In the genomic region with DNA sequence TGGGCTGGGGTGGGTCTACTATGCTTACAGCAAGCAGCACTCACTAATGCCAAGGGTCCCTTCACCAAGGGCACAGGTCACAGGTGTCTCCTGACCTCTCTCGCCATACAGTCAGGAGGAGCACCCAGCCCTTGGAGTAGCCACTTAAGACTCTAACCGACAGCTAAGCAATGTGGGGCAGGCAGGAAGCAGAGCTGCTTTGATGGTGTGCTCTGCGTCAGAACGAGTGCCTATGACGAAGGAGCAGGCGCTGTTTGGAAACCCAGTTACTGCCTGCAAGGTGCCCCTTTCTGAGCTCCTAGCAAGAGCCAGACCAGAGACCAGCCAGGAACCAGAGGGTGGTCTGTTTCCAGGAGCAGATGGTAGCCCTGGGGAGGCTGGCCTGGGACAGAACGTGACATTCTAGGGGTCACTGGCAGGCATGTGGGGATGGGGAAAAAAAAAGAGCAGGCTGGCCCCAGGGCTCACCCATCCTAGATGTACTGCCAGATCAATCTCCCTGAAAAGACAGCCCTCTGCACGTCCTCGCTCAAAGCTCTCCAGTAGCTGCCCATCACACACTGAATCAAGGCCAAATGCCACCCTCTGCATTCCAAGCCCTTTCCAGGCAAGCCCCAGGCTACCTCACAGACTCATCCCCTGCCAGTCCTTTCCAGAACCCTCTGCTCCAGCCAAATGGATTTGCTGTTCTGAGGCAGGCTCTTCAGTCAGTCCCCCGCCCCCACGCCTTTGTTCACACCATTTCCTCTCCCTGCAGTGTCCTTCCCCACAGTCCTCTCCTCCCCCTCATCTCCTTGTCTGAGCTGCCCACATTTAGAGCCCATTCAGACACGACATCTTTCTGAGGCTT, we compare ENCODE assay signal across 9 mouse cellular contexts. TPM values are rescaled to one million over a fixed set of nuclear protein-coding genes. Genes with fewer than 3 reads are reported as not detected.
DNase-seq lines count a peak whose midpoint lies in the region; ATAC-seq lines count a peak whose summit lies in the region.
"Had no signal": no experiment of that assay in that cellular context is flagged by ENCODE, and none has a peak within 500 bp of the region (broad histone marks: within the 10 kb centered on the region; RNA-seq: fewer than 3 reads in every experiment).

No protein-coding gene starts in this region.

- no peak for ATAC-seq in heart, embryonic 15.5 days (replicated peaks; ENCODE audit: insufficient number of reproducible peaks, insufficient read depth, low FRiP score, low read depth)
- no peak for ATAC-seq in embryonic facial prominence, embryonic 14.5 days (ENCODE audit: low read depth)
- ATAC-seq in inflammation-experienced regulatory T-cells, adult 6 months = peak; percentile 47
- no peak for ATAC-seq in neural tube, embryonic 13.5 days (ENCODE audit: low read depth)

- peaks cover 18% of the 10 kb centered on the region for H3K4me1 ChIP-seq in heart, embryonic 15.5 days (replicated peaks)
- H3K4me1 ChIP-seq in embryonic facial prominence, embryonic 14.5 days (ENCODE audit: control insufficient read depth, insufficient read depth, low read length) = peaks cover under 1% of the 10 kb centered on the region; the same call in 1 of the 2 replicates
- peaks cover 38% of the 10 kb centered on the region for H3K4me1 ChIP-seq in neural tube, embryonic 13.5 days (replicated peaks)

- H3K4me3 ChIP-seq in heart, embryonic 15.5 days = no peak overlapping the region
- H3K4me3 ChIP-seq in embryonic facial prominence, embryonic 14.5 days (ENCODE audit: low read depth, low read length) = no peak overlapping the region
- H3K4me3 ChIP-seq in neural tube, embryonic 13.5 days = no peak overlapping the region
- H3K4me3 ChIP-seq: erythroblast, embryonic 14.5 days had no signal

- H3K9ac ChIP-seq in heart, embryonic 15.5 days = no peak overlapping the region
- no peak overlapping the region for H3K9ac ChIP-seq in embryonic facial prominence, embryonic 14.5 days (ENCODE audit: low read depth, low read length)
- peak overlapping the region; percentile 49 for H3K9ac ChIP-seq in neural tube, embryonic 13.5 days

- no peaks in the 10 kb centered on the region for H3K9me3 ChIP-seq in heart, embryonic 15.5 days (replicated peaks)
- H3K9me3 ChIP-seq in embryonic facial prominence, embryonic 14.5 days (ENCODE audit: control insufficient read depth, low read length) = no peaks in the 10 kb centered on the region
- H3K9me3 ChIP-seq in neural tube, embryonic 13.5 days = no peaks in the 10 kb centered on the region

- peaks cover 40% of the 10 kb centered on the region for H3K36me3 ChIP-seq in heart, embryonic 15.5 days
- peaks cover 63% of the 10 kb centered on the region for H3K36me3 ChIP-seq in embryonic facial prominence, embryonic 14.5 days (ENCODE audit: control insufficient read depth, insufficient read depth, low read length)
- H3K36me3 ChIP-seq in neural tube, embryonic 13.5 days = peaks cover 55% of the 10 kb centered on the region

- WGBS in heart, embryonic 15.5 days = 51% methylated on average over 12 of the region's 12 CpGs
- WGBS in embryonic facial prominence, embryonic 14.5 days = 33% methylated on average over 12 of the region's 12 CpGs
- 30% methylated on average over 12 of the region's 12 CpGs for WGBS in neural tube, embryonic 13.5 days

- no peaks in the 10 kb centered on the region for H3K27me3 ChIP-seq in heart, embryonic 15.5 days
- no peaks in the 10 kb centered on the region for H3K27me3 ChIP-seq in embryonic facial prominence, embryonic 14.5 days (replicated peaks; ENCODE audit: control insufficient read depth, insufficient read depth, low read length)
- 0 out of 2 replicates have a peak, but pooled peaks cover 5% of the 10 kb centered on the region for H3K27me3 ChIP-seq in neural tube, embryonic 13.5 days

- H3K27ac ChIP-seq in heart, embryonic 15.5 days = 0 out of 2 replicates have a peak overlapping the region, but pooled peaks have one; percentile 7
- peak overlapping the region; percentile 65; the same call in 1 of the 2 replicates for H3K27ac ChIP-seq in embryonic facial prominence, embryonic 14.5 days (replicated peaks; ENCODE audit: low read depth, low read length)
- peak overlapping the region; percentile 68 for H3K27ac ChIP-seq in neural tube, embryonic 13.5 days (replicated peaks)

- H3K4me2 ChIP-seq in heart, embryonic 15.5 days = no peak overlapping the region
- no peak overlapping the region for H3K4me2 ChIP-seq in embryonic facial prominence, embryonic 14.5 days (ENCODE audit: low read depth, low read length)
- no peak overlapping the region for H3K4me2 ChIP-seq in neural tube, embryonic 13.5 days

- no peak for DNase-seq in heart, postnatal 4 days
- DNase-seq in adrenal gland, adult 8-10 months = peak; percentile 52
- no peak for DNase-seq in embryonic facial prominence, embryonic 14.5 days (ENCODE audit: low spot score)
- DNase-seq in thymus, postnatal 4 days = peak; percentile 77
- no peak for DNase-seq in spleen, postnatal 4 days (ENCODE audit: low spot score in 2 of 2)

RNA-seq across cellular contexts. Expression of gene Tmem222, which starts 21.1 kb away (rescaled TPM):
- polyA plus RNA-seq in heart, embryonic 15.5 days (2015; fragmentation: Nextera tagmentation; extraction: Ambion mirVana) = 46.1 and 58.9 TPM in 2 replicates
- total RNA-seq in heart, postnatal 4 days (2021) = 10 to 100 TPM; 35.1 to 35.6 TPM
- 10 to 100 TPM; 74.7 to 93.2 (median 83.1) TPM for total RNA-seq in adrenal gland, adult 8-10 months (2022)
- 68.3 and 80.7 TPM in 2 replicates for polyA plus RNA-seq in embryonic facial prominence, embryonic 14.5 days (2014; fragmentation: Nextera tagmentation; extraction: Ambion mirVana)
- 10 to 100 TPM; 69.3 to 98.0 (median 86.0) TPM for polyA plus RNA-seq in inflammation-experienced regulatory T-cells, adult 6 months (2017; shearing (Covaris generic))
- 98.0 and 104 TPM in 2 replicates for polyA plus RNA-seq in neural tube, embryonic 13.5 days (2015; fragmentation: Nextera tagmentation; extraction: Ambion mirVana)

RNA-seq across cellular contexts. Expression of gene Sytl1, which starts 35.8 kb away (rescaled TPM):
- 0.96 and 4.9 TPM in 2 replicates for polyA plus RNA-seq in heart, embryonic 15.5 days (2015; fragmentation: Nextera tagmentation; extraction: Ambion mirVana)
- under 1 TPM; 0.48 to 0.79 TPM for total RNA-seq in heart, postnatal 4 days (2021)
- 1 to 10 TPM in 3 of 4 experiments, under 1 TPM in 1; 0.92 to 2.0 (median 1.1) TPM for total RNA-seq in adrenal gland, adult 8-10 months (2022)
- polyA plus RNA-seq in embryonic facial prominence, embryonic 14.5 days (2014; fragmentation: Nextera tagmentation; extraction: Ambion mirVana) = 11.0 and 11.5 TPM in 2 replicates
- 10 to 100 TPM; 18.3 to 62.3 (median 43.8) TPM for polyA plus RNA-seq in inflammation-experienced regulatory T-cells, adult 6 months (2017; shearing (Covaris generic))
- 0.25 and 0.28 TPM in 2 replicates for polyA plus RNA-seq in neural tube, embryonic 13.5 days (2015; fragmentation: Nextera tagmentation; extraction: Ambion mirVana)

RNA-seq across cellular contexts. Expression of gene Wdtc1, which starts 54.5 kb away (rescaled TPM):
- polyA plus RNA-seq in heart, embryonic 15.5 days (2015; fragmentation: Nextera tagmentation; extraction: Ambion mirVana) = 11.4 and 14.3 TPM in 2 replicates
- total RNA-seq in heart, postnatal 4 days (2021) = 10 to 100 TPM; 46.9 to 47.9 TPM
- 10 to 100 TPM; 49.0 to 73.2 (median 60.2) TPM for total RNA-seq in adrenal gland, adult 8-10 months (2022)
- 17.4 and 17.6 TPM in 2 replicates for polyA plus RNA-seq in embryonic facial prominence, embryonic 14.5 days (2014; fragmentation: Nextera tagmentation; extraction: Ambion mirVana)
- polyA plus RNA-seq in inflammation-experienced regulatory T-cells, adult 6 months (2017; shearing (Covaris generic)) = 10 to 100 TPM in 1 of 3 experiments, 1 to 10 TPM in 2; 5.0 to 10.2 (median 8.8) TPM
- 21.9 and 24.3 TPM in 2 replicates for polyA plus RNA-seq in neural tube, embryonic 13.5 days (2015; fragmentation: Nextera tagmentation; extraction: Ambion mirVana)

RNA-seq across cellular contexts. Expression of gene Map3k6, which starts 58.1 kb away (rescaled TPM):
- 2.9 and 3.4 TPM in 2 replicates for polyA plus RNA-seq in heart, embryonic 15.5 days (2015; fragmentation: Nextera tagmentation; extraction: Ambion mirVana)
- 1 to 10 TPM; 6.3 to 6.8 TPM for total RNA-seq in heart, postnatal 4 days (2021)
- 10 to 100 TPM; 17.3 to 27.7 (median 19.2) TPM for total RNA-seq in adrenal gland, adult 8-10 months (2022)
- polyA plus RNA-seq in embryonic facial prominence, embryonic 14.5 days (2014; fragmentation: Nextera tagmentation; extraction: Ambion mirVana) = 6.0 and 7.9 TPM in 2 replicates
- polyA plus RNA-seq in inflammation-experienced regulatory T-cells, adult 6 months (2017; shearing (Covaris generic)) = under 1 TPM in 1 of 3 experiments, not detected in 2; 0.57 TPM
- 1.9 and 2.7 TPM in 2 replicates for polyA plus RNA-seq in neural tube, embryonic 13.5 days (2015; fragmentation: Nextera tagmentation; extraction: Ambion mirVana)

Comparison
In these comparisons a context has a peak if more than half of its experiments do, and no peak if none do; other contexts are left out.
1. H3K27ac ChIP-seq: peak in every context shown above with its lines; median percentile 68 in neural tube, embryonic 13.5 days; 65 in embryonic facial prominence, embryonic 14.5 days; 7 in heart, embryonic 15.5 days.
2. DNase-seq: peak in adrenal gland, adult 8-10 months (single experiment) and thymus, postnatal 4 days (single experiment); none in heart, postnatal 4 days (single experiment), embryonic facial prominence, embryonic 14.5 days (single experiment) and spleen, postnatal 4 days (0 of 2).